Mouse (Mus musculus): Measurements from ENCODE around the gene 2610001J05Rik.

GRCm38 (mm10) chr6:13836967-13837570 lies 34.2 kb downstream of the 2610001J05Rik start:
- TF ChIP-seq EP300 (optimal IDR thresholded peaks at IDR 0.05) = no peak
- TF ChIP-seq CTCF (IDR thresholded peaks at IDR 0.05; ENCODE audit: low read depth) = no peak

Measured in stomach, postnatal 0 days (tissue).